Mouse (Mus musculus): ENCODE data around the gene Rell1. TPM values are rescaled to one million over a fixed set of nuclear protein-coding genes. Genes with fewer than 3 reads are reported as not detected.

Rell1 gene
- polyA plus RNA-seq, 1 experiment from 2014 or later: 13.9 TPM

- Histone ChIP-seq H3K4me1 (peaks cover 8% of the 10 kb centered on the region), H3K9me3 (no peaks in the 10 kb centered on the region), H3K27ac (replicated peaks) (no peak overlapping the region), H3K36me3 (replicated peaks) (no peaks in the 10 kb centered on the region), H3K4me3 (no peak overlapping the region), H3K27me3 (replicated peaks; ENCODE audit: low read depth, poor library complexity, severe bottlenecking) (no peaks in the 10 kb centered on the region)
- WGBS: 71% methylated on average over 10 of the region's 10 CpGs
- DNase-seq (ENCODE audit: low spot score): no peak
Observed at GRCm38 (mm10) chr5:63879026-63879425, 89.7 kb downstream of the Rell1 start.

GRCm38 (mm10) chr5:63876081-63876480, 92.6 kb downstream of the Rell1 start:
- no peak for DNase-seq (ENCODE audit: low spot score)
- WGBS: 89% methylated on average over 4 of the region's 4 CpGs
- no peaks in the 10 kb centered on the region for H3K9me3 ChIP-seq
- H3K36me3 ChIP-seq (replicated peaks): no peaks in the 10 kb centered on the region
- H3K4me1 ChIP-seq: peaks cover 16% of the 10 kb centered on the region
- H3K27ac ChIP-seq (replicated peaks): no peak overlapping the region
- no peak overlapping the region for H3K4me3 ChIP-seq
- H3K27me3 ChIP-seq (replicated peaks; ENCODE audit: low read depth, poor library complexity, severe bottlenecking): no peaks in the 10 kb centered on the region

GRCm38 (mm10) chr5:63874880-63875279, 93.8 kb downstream of the Rell1 start:
- Histone ChIP-seq H3K27ac (replicated peaks) (peak overlapping the region; percentile 63), H3K9me3 (no peaks in the 10 kb centered on the region), H3K4me1 (peaks cover 17% of the 10 kb centered on the region), H3K36me3 (replicated peaks) (no peaks in the 10 kb centered on the region), H3K27me3 (replicated peaks; ENCODE audit: low read depth, poor library complexity, severe bottlenecking) (no peaks in the 10 kb centered on the region), H3K4me3 (no peak overlapping the region)
- WGBS: 59% methylated on average over 16 of the region's 16 CpGs
- DNase-seq (ENCODE audit: low spot score): peak; percentile 50

- no peaks in the 10 kb centered on the region for H3K27me3 ChIP-seq (replicated peaks; ENCODE audit: low read depth, poor library complexity, severe bottlenecking)
- no peaks in the 10 kb centered on the region for H3K36me3 ChIP-seq (replicated peaks)
- WGBS: 41% methylated on average over 17 of the region's 17 CpGs
- H3K4me3 ChIP-seq: no peak overlapping the region
- DNase-seq (ENCODE audit: low spot score): peak; percentile 40
- H3K4me1 ChIP-seq: peaks cover 29% of the 10 kb centered on the region
- 0 out of 2 replicates have a peak overlapping the region, but pooled peaks have one; percentile 48 for H3K27ac ChIP-seq (replicated peaks)
- H3K9me3 ChIP-seq: no peaks in the 10 kb centered on the region
Observed at GRCm38 (mm10) chr5:63872176-63872932, 96.3 kb downstream of the Rell1 start.

- WGBS: 22% methylated on average over 3 of the region's 3 CpGs
- Histone ChIP-seq H3K4me1 (peaks cover 26% of the 10 kb centered on the region), H3K4me3 (no peak overlapping the region), H3K36me3 (replicated peaks) (no peaks in the 10 kb centered on the region), H3K9me3 (no peaks in the 10 kb centered on the region), H3K27ac (replicated peaks) (no peak overlapping the region), H3K27me3 (replicated peaks; ENCODE audit: low read depth, poor library complexity, severe bottlenecking) (no peaks in the 10 kb centered on the region)
- DNase-seq (ENCODE audit: low spot score): peak; percentile 44
Observed at GRCm38 (mm10) chr5:63867421-63867820, 101.3 kb downstream of the Rell1 start.

- Histone ChIP-seq H3K9me3 (no peaks in the 10 kb centered on the region), H3K4me1 (peaks cover 4% of the 10 kb centered on the region; the same call in 1 of the 2 replicates), H3K27ac (replicated peaks) (no peak overlapping the region), H3K36me3 (replicated peaks) (no peaks in the 10 kb centered on the region), H3K27me3 (replicated peaks; ENCODE audit: low read depth, poor library complexity, severe bottlenecking) (no peaks in the 10 kb centered on the region), H3K4me3 (no peak overlapping the region)
- DNase-seq (ENCODE audit: low spot score): no peak
- WGBS: 92% methylated on average over 8 of the region's 8 CpGs
Observed at GRCm38 (mm10) chr5:63858901-63859300, 109.8 kb downstream of the Rell1 start.

Other genes with a start within 250 kb of the Rell1 start
- gene 0610040J01Rik, start 156.5 kb downstream of the Rell1 start, polyA plus RNA-seq (2016; fragmentation: Nextera tagmentation; extraction: Ambion mirVana): 3.3 and 4.5 TPM in 2 replicates
- gene Pgm2, start 124.1 kb upstream of the Rell1 start, polyA plus RNA-seq (2016; fragmentation: Nextera tagmentation; extraction: Ambion mirVana): 26.3 and 27.0 TPM in 2 replicates
- 32.9 TPM in 2 replicates for gene Tbc1d1, start 187.4 kb upstream of the Rell1 start, polyA plus RNA-seq (2016; fragmentation: Nextera tagmentation; extraction: Ambion mirVana)